Mouse (Mus musculus): ENCODE data around the gene Micu2. TPM values are rescaled to one million over a fixed set of nuclear protein-coding genes. Genes with fewer than 3 reads are reported as not detected.
"Not testable (repeated sequence)": the region's sequence is repeated elsewhere in the genome, so short reads cannot be mapped to it uniquely, and the experiment has no call there.

Micu2 gene
- total and polyA plus RNA-seq, 3 experiments, result 61.3 to 173 (median 65.1) TPM

- 0 out of 2 replicates have a peak, but pooled peaks have one; percentile 25 for TF ChIP-seq NELFE (IDR thresholded peaks at IDR 0.05; ENCODE audit: low read depth, low read length)
- TF ChIP-seq POLR2A (IDR thresholded peaks at IDR 0.05; ENCODE audit: control insufficient read depth in 1 of 2, insufficient read depth in 1 of 2, low read depth in 1 of 2, low read length in 2 of 2, poor library complexity in 1 of 2), result peak in 1 of 2 experiments; percentile 36; a peak in 1 of 4 replicates
- not testable (repeated sequence) for H3K36me3 ChIP-seq (ENCODE audit: control insufficient read depth in 1 of 2, insufficient read depth in 2 of 2, low read length in 2 of 2); H3K79me2 ChIP-seq (ENCODE audit: control insufficient read depth, insufficient read depth, low read length, poor library complexity); H3K27ac ChIP-seq (ENCODE audit: control insufficient read depth, low read depth, low read length); H3K27me3 ChIP-seq (ENCODE audit: control insufficient read depth in 1 of 2, insufficient read depth in 2 of 2, low read length in 2 of 2); H3K9me3 ChIP-seq (replicated peaks; ENCODE audit: insufficient read depth, low read length)
- peak overlapping the region in 1 of 2 experiments; percentile 55; a peak in 1 of 4 replicates for H3K4me3 ChIP-seq (ENCODE audit: control insufficient read depth in 1 of 2, insufficient read depth in 1 of 2, low read depth in 2 of 2, low read length in 2 of 2)
- H3K4me1 ChIP-seq (ENCODE audit: control insufficient read depth in 1 of 2, insufficient read depth in 2 of 2, low read length in 2 of 2), result peaks cover 17 to 19% of the 10 kb centered on the region in 2 experiments
- H3K9ac ChIP-seq (ENCODE audit: control insufficient read depth, low read depth, low read length, poor library complexity, severe bottlenecking), result peak overlapping the region; percentile 13; the same call in 1 of the 2 replicates
- DNase-seq (ENCODE audit: low read depth, low spot score), result peak; percentile 79
Measured at GRCm38 (mm10) chr14:57911787-57912186, 87.3 kb downstream of the Micu2 start.

GRCm38 (mm10) chr14:57911316-57911715 is 87.7 kb downstream of the Micu2 start:
- Histone ChIP-seq H3K27me3 (ENCODE audit: control insufficient read depth in 1 of 2, insufficient read depth in 2 of 2, low read length in 2 of 2) (no peaks in the 10 kb centered on the region), H3K9me3 (replicated peaks; ENCODE audit: insufficient read depth, low read length) (no peaks in the 10 kb centered on the region), H3K79me2 (ENCODE audit: control insufficient read depth, insufficient read depth, low read length, poor library complexity) (no peaks in the 10 kb centered on the region), H3K4me3 (ENCODE audit: control insufficient read depth in 1 of 2, insufficient read depth in 1 of 2, low read depth in 2 of 2, low read length in 2 of 2) (no peak overlapping the region; a peak in 1 of 4 replicates), H3K27ac (ENCODE audit: control insufficient read depth, low read depth, low read length) (no peak overlapping the region), H3K9ac (ENCODE audit: control insufficient read depth, low read depth, low read length, poor library complexity, severe bottlenecking) (peak overlapping the region; percentile 13; the same call in 1 of the 2 replicates), H3K36me3 (ENCODE audit: control insufficient read depth in 1 of 2, insufficient read depth in 2 of 2, low read length in 2 of 2) (peaks cover 0 to 8% of the 10 kb centered on the region in 2 experiments; a peak in 2 of 4 replicates), H3K4me1 (ENCODE audit: control insufficient read depth in 1 of 2, insufficient read depth in 2 of 2, low read length in 2 of 2) (peaks cover 17 to 19% of the 10 kb centered on the region in 2 experiments)
- TF ChIP-seq BHLHE40 (IDR thresholded peaks at IDR 0.05; ENCODE audit: borderline replicate concordance, low read depth, low read length) (no peak), POLR2AphosphoS2 (IDR thresholded peaks at IDR 0.05; ENCODE audit: low read length) (no peak), ZMIZ1 (IDR thresholded peaks at IDR 0.05; ENCODE audit: low read depth, low read length) (no peak), MYB (IDR thresholded peaks at IDR 0.05; ENCODE audit: low read depth, low read length) (no peak), SIN3A (IDR thresholded peaks at IDR 0.05; ENCODE audit: low read length) (no peak), KAT2A (conservative IDR thresholded peaks at IDR 0.05; ENCODE audit: low read depth, low read length) (no peak), RAD21 (IDR thresholded peaks at IDR 0.05; ENCODE audit: low read depth, low read length) (no peak), POLR2A (IDR thresholded peaks at IDR 0.05; ENCODE audit: control insufficient read depth in 1 of 2, insufficient read depth in 1 of 2, low read depth in 1 of 2, low read length in 2 of 2, poor library complexity in 1 of 2) (no peak), NELFE (IDR thresholded peaks at IDR 0.05; ENCODE audit: low read depth, low read length) (no peak; the same call in 1 of the 2 replicates), ZC3H11A (IDR thresholded peaks at IDR 0.05; ENCODE audit: low read depth, low read length) (no peak), USF2 (IDR thresholded peaks at IDR 0.05; ENCODE audit: borderline replicate concordance in 1 of 2, insufficient read depth in 1 of 2, low read depth in 1 of 2, low read length in 2 of 2) (no peak), MAZ (IDR thresholded peaks at IDR 0.05; ENCODE audit: low read depth, low read length) (no peak)
- peak; percentile 57 for DNase-seq (ENCODE audit: low read depth, low spot score)

GRCm38 (mm10) chr14:57910501-57911068 is 88.5 kb downstream of the Micu2 start:
- H3K36me3 ChIP-seq (ENCODE audit: control insufficient read depth in 1 of 2, insufficient read depth in 2 of 2, low read length in 2 of 2), result peaks cover 0 to 8% of the 10 kb centered on the region in 2 experiments; a peak in 2 of 4 replicates
- H3K27me3 ChIP-seq (ENCODE audit: control insufficient read depth in 1 of 2, insufficient read depth in 2 of 2, low read length in 2 of 2), result no peaks in the 10 kb centered on the region
- peaks cover 17 to 19% of the 10 kb centered on the region in 2 experiments for H3K4me1 ChIP-seq (ENCODE audit: control insufficient read depth in 1 of 2, insufficient read depth in 2 of 2, low read length in 2 of 2)
- H3K9ac ChIP-seq (ENCODE audit: control insufficient read depth, low read depth, low read length, poor library complexity, severe bottlenecking), result peak overlapping the region; percentile 66
- H3K9me3 ChIP-seq (replicated peaks; ENCODE audit: insufficient read depth, low read length), result no peaks in the 10 kb centered on the region
- no peaks in the 10 kb centered on the region for H3K79me2 ChIP-seq (ENCODE audit: control insufficient read depth, insufficient read depth, low read length, poor library complexity)
- H3K4me3 ChIP-seq (ENCODE audit: control insufficient read depth in 1 of 2, insufficient read depth in 1 of 2, low read depth in 2 of 2, low read length in 2 of 2), result peak overlapping the region; percentile 50 to 59
- H3K27ac ChIP-seq (ENCODE audit: control insufficient read depth, low read depth, low read length), result peak overlapping the region; percentile 59
- DNase-seq (ENCODE audit: low read depth, low spot score), result peak; percentile 95
- TF ChIP-seq POLR2A (IDR thresholded peaks at IDR 0.05; ENCODE audit: control insufficient read depth in 1 of 2, insufficient read depth in 1 of 2, low read depth in 1 of 2, low read length in 2 of 2, poor library complexity in 1 of 2) (peak in 1 of 2 experiments; percentile 55; a peak in 1 of 4 replicates), ZKSCAN1 (IDR thresholded peaks at IDR 0.05; ENCODE audit: low read depth, low read length) (no peak), RCOR1 (IDR thresholded peaks at IDR 0.05; ENCODE audit: low read depth, low read length) (no peak), MXI1 (IDR thresholded peaks at IDR 0.05; ENCODE audit: low read depth, low read length) (peak; percentile 97), MAZ (IDR thresholded peaks at IDR 0.05; ENCODE audit: low read depth, low read length) (0 out of 2 replicates have a peak, but pooled peaks have one; percentile 32), KAT2A (conservative IDR thresholded peaks at IDR 0.05; ENCODE audit: low read depth, low read length) (no peak), CHD1 (IDR thresholded peaks at IDR 0.05; ENCODE audit: low read depth, low read length) (no peak), NRF1 (IDR thresholded peaks at IDR 0.05; ENCODE audit: insufficient read depth, low read depth, low read length, poor library complexity, severe bottlenecking) (0 out of 2 replicates have a peak, but pooled peaks have one; percentile 26), RAD21 (IDR thresholded peaks at IDR 0.05; ENCODE audit: low read depth, low read length) (peak; percentile 98), SMC3 (IDR thresholded peaks at IDR 0.05; ENCODE audit: low read depth, low read length) (peak; percentile 96), CHD2 (IDR thresholded peaks at IDR 0.05; ENCODE audit: low read length) (no peak), USF2 (IDR thresholded peaks at IDR 0.05; ENCODE audit: borderline replicate concordance in 1 of 2, insufficient read depth in 1 of 2, low read depth in 1 of 2, low read length in 2 of 2) (no peak), TCF12 (IDR thresholded peaks at IDR 0.05; ENCODE audit: low read depth, low read length) (no peak), MYB (IDR thresholded peaks at IDR 0.05; ENCODE audit: low read depth, low read length) (no peak), JUND (IDR thresholded peaks at IDR 0.05; ENCODE audit: low read depth, low read length) (no peak), BHLHE40 (IDR thresholded peaks at IDR 0.05; ENCODE audit: borderline replicate concordance, low read depth, low read length) (0 out of 2 replicates have a peak, but pooled peaks have one; percentile 16)
